Mouse (Mus musculus) left cerebral cortex, postnatal 25 days (tissue): ENCODE data around the gene Ip6k3. TPM values are rescaled to one million over a fixed set of nuclear protein-coding genes. Genes with fewer than 3 reads are reported as not detected.

Experiments
- DNase-seq, 2 experiments: peaks; one replicate each; pipeline ENCODE4 v3.0.0; 2022; ENCODE audit warnings: low spot score in 2 of 2, mixed read lengths in 1 of 2
- intact Hi-C: fragments of 180-260 bp; cut with DNase I; formaldehyde crosslinking; loops from one replicate; pipeline ENCODE4 v1.15.1; 2025
- total RNA-seq, 2 experiments: library from RNA; stranded (reverse); gene quantifications; 2 replicates each; pipeline ENCODE4 v1.2.3; 2021

The Ip6k3 gene
- total RNA-seq, 2 experiments from 2014 or later, result 0.32 to 0.44 TPM

DNA sequence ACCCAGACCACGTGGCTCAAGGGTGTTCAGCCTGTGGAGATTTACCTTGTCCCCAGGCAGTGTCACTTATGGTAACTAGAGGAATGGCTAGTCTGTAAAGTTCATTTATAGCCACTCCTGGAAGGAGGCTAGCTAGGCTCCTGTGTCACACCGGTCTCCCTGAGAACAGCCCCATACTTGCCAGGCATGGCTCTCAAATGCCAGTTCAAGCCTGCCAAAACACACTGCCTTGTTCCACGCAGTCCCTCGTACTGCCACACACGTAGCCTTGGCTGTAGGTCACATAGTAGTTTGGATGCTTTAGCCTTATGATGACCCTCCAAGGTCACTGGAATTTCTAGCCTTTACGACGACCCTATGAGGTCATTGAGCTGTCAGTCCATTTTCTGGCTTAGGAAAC is 8.4 kb downstream of the Ip6k3 start:
- no peak for DNase-seq
- intact Hi-C loops, result no loop called here

DNA sequence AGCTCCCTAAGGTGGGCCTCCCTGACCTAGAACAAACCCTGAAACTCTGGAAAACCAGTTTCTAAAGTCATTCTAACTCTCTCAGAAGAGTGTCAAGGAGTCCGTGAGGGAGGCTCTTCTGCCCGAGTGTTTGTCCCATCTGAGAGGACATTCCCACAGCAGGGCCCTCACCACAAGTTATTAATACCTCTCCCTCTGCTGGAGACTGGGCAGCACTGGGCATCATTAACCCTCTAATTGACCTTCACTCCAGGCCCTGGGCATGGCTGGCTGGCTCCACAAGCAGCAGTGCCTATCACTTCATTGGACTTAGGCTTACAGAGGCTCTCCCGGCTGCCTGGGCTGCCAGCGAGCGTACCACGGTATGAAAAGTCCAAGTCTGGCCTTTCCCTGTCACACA is 9.2 kb downstream of the Ip6k3 start:
- intact Hi-C loops, result no loop called here
- no peak for DNase-seq

DNA sequence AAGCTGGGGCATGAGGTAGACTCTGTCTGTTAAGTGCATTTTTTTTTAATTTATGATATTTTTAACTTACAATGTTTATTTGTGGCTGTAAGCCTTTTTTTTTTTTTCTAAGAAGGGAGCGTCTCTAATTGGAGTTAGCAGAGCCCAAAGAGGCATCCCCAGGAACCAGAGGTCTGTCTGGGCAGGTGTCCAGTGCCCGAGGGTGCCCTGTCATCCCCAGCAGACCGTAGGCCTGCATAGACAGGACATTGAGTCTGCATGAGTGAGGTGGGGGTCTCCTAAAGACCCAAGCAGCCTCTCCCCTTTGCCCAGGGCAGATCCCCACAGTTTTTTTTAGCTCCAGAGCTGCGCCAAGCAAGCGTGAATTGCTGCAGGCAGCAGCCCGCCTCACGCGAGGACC is 11.8 kb downstream of the Ip6k3 start:
- intact Hi-C loops, result no loop called here
- DNase-seq, result no peak

DNA sequence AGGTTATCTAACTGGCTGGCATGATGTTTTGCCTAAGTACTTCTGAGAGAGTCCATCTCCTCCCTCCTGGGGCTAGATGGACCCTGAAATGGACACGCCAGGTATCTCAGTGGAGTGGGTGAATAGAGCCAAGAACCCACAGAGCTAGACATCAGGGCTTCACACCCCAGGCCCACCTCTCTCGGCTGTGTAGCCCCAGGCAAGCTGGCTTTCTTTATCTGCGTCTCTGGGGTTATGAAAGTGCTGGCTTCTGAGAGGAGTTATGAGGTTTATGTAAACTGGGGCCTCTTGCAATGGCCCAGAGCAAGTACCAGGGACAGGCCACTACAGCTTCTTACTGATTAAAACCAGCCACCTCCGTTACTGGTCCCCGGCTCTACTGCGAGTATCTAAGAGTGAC is 12.7 kb downstream of the Ip6k3 start:
- intact Hi-C loops, result no loop called here
- no peak for DNase-seq

DNA sequence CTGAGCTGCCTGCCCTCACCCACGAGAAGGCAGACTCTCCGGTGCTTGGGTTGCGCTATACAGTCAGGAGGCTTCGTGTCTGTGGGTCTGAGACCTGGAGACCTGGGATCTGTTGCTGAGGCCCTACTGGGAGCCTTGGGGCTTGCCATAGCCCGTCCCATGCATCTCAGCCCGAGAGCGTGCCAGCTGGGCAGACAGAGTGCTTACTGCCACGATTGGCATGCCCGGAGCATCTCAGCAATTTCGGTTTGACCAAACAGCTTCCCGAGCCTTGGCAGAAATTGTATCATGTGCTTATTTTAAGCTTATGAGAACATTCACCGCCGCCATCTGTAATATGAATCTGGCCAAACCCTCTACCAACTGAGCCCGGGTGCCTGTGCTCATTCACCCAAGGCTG is 13.3 kb downstream of the Ip6k3 start:
- DNase-seq, result peak in 1 of 2 experiments; percentile 44
- intact Hi-C loops, result no loop called here

DNA sequence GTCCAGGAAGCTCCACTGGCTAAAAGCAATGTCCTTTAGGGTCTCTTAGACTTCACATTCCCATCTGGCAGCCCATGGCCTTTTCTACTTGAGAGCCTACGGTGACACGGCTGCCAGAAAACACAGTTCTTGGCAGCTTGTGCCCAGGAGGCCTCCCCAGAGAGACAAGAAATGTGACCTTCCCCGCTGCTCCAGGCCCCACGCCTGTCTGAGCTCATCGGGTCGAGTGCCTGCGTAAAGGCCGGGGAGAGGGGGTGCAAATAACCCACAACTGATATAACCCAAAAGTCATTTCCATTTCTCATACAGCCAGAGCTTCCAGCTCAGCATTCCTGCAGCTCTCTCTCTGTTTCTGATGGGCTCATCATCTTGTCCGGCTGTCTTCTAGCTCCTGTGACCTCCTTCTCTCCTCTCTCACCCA is 13.8 kb downstream of the Ip6k3 start:
- intact Hi-C loops, result no loop called here
- DNase-seq, result no peak

DNA sequence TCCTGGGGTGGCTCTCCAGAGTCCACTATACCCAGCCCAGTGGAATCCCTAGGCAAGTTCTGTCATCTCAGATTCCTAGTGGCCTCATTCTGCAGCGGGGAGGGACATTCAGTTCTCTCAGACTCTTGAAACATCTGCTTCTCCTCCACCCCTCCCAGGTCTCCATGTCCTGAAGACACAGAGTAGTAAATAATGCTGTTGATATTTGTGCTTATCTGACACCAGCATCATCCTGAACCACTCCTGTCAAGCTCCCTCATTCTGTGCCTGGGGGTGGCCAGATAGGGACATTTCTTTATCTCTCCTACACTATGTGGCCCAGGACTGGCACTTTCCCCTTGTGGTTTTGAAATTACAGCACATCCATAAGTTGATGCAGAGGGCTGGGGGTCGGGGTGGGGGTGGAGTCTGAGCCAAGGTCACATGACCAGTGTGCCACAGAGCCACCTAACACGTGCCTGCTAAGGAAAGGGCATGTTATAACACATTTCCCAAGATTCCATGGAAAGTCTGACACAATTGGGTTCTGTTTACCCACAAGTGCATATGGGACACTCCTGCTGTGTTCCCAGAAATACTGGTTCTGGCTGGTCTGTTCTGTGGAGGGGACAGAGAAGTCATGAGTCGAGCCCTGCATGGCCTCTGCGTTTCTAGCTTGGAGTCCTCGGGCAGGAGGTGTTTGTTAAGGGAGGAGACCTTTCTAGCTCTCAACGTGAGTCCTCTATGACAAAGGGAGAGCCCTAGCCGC is 14.4 kb downstream of the Ip6k3 start:
- DNase-seq, result no peak
- intact Hi-C loops, result no loop called here

DNA sequence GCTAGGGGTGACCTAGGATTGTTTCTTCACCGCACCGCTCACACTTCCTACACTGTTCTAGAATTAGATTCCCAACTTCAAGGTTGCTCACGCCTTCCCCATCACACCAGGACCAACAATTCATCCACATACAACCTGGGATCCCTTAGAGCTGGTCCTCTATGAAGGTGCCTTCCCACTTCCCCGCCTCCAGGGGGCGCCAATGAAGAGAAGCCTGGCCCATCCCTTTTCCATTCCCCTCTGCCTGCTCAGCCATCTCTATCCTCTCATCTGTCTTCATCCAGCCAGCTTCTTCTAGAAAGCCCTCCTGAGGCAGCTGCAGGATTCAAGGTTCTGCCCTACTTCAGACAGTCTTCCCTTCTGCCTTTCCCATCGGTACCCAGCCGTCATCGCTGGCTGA is 16.2 kb downstream of the Ip6k3 start:
- intact Hi-C loops, result no loop called here
- no peak for DNase-seq

DNA sequence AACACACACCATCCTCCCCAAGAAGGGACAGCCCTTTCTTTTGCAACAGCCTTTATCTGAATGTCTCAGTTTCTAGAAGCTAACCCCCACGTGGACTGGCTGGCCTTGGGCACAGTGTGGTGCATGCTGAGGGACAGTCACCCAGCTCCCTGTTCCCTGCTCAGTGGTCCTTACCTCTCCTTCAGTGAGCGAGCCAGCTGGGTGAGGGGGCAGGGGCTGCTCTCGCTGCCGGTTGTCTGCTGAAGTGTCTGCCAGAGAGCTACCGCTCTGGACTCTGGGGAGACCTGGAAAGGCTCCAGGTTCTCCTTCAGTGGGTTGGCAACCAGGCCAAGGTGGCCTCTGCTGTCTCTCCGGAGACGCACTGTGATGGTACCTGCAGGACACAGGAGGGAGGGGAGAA is 16.7 kb downstream of the Ip6k3 start:
- intact Hi-C loops, result no loop called here
- no peak for DNase-seq

DNA sequence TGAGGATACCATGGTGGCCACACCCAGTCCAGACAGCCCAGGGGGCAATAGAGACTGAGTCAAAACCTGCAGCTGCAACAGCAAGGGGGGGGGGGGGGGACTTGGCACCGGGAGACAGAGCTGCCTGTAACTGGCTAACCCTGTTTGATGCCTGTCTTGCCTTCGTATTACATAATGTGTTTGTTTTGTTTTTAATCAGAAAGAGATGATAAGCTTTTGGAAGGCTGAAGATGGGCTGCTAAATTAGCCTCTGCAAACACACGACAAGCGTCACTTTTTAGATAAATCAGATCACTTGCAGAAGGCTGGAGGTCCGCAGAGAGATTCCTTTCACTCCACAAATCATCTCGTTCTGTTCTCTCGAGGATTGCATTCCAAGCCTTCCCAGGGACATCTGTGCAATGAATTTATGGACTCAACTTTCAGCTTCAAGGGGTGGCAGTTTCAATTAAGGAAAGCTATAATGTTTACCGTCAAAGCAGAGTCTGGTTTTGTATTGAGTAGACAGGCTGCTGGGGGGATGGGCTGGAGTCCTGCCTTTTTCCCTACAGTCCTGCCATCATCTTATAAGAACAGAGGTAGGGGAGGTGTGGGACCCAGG is 21.2 kb downstream of the Ip6k3 start:
- intact Hi-C loops, result no loop called here
- no peak for DNase-seq

DNA sequence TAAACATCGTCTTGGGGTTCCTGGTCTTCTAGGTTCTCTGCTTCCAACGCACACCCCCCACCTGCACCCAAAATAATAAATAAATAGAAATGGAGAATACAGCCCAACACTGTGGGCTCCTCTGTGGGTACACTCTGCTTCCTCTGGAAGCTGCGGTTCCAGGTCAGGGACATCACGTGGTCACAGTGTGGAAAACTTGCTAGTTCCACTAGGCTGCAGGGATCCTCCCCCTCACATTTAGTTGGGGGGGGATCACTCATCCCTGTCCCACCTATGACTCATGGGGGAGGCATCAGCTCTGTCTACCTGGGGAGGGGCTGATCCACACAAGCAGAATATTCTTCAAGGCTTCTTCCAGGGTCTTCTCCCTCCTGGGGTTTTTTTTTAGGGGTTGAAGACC is 23.4 kb downstream of the Ip6k3 start:
- intact Hi-C loops, result no loop called here
- no peak for DNase-seq

DNA sequence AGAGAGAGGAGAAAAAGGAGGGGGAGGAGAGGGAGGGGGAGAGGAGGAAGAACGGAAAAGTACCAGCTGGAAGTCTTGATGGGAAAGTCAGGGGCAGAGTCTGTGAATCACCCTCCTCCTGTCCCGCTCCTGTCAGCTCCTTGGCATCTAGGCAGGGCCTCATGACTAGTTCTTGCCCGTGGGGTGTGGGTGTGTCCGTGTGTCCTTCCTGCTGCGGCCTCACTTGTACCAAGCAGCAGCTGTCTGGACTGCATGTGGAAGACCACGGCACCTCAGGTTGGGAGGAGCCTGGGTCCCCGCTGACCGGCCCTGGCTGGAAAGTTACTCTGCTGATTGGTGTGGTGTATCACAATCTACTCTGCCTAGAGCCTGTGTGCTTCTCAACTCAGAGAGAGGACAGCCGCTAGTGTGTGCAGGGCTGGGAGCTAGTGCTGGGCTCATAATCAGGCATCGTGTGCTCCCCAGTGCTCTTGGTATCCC is 25.6 kb downstream of the Ip6k3 start:
- intact Hi-C loops, result no loop called here
- DNase-seq, result peak in 1 of 2 experiments; percentile 62

DNA sequence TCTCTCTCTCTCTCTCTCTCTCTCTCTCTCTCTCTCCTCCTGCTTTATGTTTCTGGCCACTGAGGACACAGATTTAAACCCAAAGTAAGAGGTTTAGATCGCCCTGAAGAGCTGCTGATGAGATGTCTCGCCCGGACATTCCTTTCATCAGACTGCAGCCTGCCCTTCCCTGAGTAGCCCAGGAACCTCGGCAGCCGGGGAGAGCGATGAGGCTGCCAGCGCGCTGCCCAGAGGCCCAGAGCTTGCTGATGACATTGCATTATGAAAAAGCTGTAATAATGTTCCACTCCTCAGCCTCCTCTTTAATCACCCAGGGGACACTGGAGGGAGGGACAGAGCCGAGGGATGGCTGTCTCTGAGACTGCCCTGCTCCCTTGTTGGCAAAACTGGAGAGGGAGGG is 27.3 kb downstream of the Ip6k3 start:
- no peak for DNase-seq
- intact Hi-C loops, result no loop called here

DNA sequence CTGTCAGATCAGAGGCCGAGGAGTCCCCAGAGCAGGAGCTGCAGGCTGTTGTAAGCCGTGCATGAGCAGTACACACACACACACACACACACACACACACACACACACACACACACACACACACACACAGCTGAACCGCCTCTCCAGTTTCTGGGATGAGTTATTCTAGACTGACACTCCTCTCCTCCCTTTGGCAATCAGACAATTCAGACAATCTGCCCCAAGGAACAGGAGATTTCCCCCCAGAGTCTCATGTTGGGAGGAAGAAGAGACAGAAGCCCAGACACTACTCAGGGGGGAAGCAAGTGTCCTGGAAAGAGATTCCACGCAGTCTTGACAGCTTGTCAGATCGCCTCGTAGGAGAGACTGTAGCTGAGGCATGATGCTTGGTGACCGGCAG is 28.3 kb downstream of the Ip6k3 start:
- intact Hi-C loops, result no loop called here

DNA sequence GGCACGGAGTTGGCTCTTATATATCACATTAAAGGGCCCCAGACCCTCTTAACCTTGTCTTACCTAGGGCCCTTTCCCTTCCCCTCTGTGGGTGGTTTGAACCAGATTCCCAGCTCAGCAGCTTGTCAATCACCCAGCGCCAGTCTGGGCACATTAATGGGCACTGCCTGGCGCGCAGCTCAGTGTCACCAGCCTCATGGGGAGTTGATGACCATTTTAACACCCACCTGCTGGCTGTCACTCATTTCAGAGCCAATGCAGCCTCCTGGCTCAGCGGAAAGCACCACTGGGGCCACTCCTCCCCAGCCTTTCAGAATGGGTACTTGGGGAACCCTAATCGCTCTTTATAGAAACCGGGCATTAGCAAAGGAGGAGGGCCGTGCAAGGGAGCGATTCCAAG is 29.2 kb downstream of the Ip6k3 start:
- no peak for DNase-seq
- intact Hi-C loops, result no loop called here

More for the DNA sequence above, 28.3 kb downstream of the Ip6k3 start:
- no peak for DNase-seq

DNA sequence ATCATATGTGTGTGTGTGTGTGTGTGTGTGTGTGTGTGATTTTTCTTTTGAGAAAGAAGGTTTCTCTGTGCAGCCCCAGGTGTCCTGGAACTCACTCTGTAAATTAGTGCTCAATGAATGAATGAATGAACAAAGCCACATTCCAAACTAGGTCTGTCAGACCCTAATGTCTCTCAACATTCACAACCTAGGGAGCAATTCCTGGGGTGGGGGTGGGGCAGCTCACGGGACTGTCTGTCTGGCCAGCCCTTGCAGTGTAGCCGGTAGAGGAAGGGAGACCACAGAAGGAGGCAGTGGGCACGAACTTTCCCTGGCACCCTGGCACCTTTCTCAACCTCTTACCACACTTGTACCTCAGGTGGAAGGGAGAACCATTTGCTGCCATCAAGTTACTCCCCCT is 32.9 kb downstream of the Ip6k3 start:
- intact Hi-C loops, result no loop called here
- DNase-seq, result no peak

DNA sequence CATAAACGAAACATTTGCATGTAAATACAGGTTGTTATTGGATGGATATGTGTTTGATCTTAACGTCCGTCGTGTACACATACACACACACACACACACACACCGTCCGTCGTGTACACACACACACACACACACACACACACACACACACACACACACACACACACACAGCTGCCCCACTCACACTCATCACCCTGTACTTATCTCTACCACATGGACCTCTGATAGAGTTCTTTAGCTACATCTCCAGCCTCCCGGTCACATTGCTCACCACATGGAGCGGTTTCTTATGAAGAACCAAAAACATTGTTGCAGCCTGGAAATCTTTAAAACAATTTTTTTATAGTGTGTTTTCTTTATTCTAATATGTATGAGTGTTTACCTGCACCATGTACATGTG is 33.4 kb downstream of the Ip6k3 start:
- intact Hi-C loops, result no loop called here
- DNase-seq, result no peak

DNA sequence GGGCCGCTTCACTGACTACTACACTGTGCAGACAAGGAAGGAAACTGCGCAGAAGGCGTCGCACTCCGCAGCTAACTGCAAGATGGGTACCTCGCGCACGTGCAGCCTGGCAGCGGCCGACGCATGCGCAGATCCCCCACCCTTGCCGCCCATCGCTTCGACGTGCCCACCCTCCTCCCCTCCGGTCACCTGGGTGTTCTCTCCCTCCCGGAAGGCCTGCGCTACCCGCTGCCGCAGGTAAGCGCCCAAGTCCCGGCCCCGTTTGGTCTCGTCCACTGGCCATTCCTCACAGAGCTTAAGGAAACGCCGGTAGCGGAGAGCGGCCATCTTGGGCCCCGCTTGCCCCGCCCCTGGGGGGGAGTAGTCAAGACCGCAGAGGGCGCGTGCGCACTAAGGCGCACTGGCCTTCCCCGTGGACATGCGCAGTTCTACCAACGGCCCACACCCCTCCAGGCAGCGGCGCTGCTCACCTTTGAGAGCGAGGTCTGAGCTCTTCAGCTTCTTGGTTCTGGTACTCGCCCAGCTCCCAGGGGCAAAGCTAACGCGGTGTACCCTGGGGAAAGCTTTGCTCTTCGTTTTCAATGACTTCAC is 33.9 kb downstream of the Ip6k3 start, which contains the start of gene Uqcc2:
Gene Uqcc2 (minus strand): TSS at position 366 of the 591 bp plus-strand sequence.
- intact Hi-C loops, result loop anchor here (1.0 kb wide), 1 partner anchor 71 kb away; the partner anchor contains the start of gene Lemd2

DNA sequence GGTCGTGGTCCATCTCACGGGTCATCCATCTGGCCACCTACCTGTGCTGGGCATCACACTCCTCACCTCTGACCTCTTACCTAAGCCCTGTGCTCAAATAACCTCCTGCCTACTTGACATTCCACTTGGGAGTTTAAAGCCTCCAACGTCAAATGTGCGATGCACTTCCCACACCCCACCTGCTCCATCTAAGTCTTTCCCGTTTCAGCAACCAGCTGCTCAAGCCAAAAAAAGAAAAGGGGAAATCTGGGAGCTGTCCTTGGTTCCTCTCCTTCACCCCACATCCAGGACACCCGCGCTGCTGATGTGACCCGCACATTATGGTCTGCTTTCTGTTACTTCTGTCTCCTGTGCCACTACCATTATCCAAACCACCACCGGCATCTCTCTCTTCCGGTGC is 35.4 kb downstream of the Ip6k3 start:
- DNase-seq, result peak in 1 of 2 experiments; percentile 83
- intact Hi-C loops, result no loop called here

More for the DNA sequence above, 33.9 kb downstream of the Ip6k3 start, which contains the start of gene Uqcc2:
- DNase-seq, result peak; percentile 95 to 98

DNA sequence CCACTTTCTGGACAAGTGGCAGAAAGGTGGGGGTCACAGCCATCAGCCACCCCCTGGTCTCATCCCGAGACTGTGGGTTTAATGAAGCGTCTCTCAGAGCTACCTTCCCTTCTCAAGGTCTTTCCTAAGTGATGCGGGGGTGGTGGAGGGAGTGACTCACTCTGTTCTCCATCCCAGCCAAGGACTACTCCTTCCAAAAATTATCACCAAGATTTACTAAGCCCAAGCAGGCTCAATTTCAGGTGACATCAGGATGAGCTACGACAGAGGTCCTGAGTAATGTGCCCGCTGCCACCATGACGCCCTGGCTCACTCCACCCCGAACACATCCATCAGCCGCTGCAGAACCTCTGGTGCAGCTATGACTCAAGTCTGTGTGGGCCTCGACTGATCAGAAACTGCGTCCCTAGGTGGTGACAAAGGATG is 36.3 kb downstream of the Ip6k3 start:
- intact Hi-C loops, result no loop called here
- DNase-seq, result peak in 1 of 2 experiments; percentile 86

DNA sequence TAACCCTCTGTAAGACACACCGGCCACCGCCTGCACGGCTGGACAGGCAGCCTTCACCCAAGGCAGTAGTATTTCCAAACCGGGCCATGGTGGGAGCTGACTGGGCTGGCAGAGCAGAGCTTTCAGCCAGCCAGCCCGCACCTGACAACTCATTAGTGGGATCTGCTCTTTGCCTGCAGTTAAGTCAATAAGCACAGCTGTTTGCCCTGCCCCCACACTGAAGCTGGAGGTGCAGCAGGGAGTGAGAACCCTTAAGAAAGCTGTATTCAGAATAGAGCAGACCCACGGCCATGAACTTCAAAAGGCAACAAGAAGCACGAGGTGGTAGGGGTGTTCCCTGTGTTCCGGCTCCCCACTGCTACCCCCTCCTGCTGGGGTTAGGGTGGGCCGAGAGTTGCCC is 37.3 kb downstream of the Ip6k3 start:
- DNase-seq, result no peak
- intact Hi-C loops, result no loop called here
